16 mouse cellular contexts compared by ENCODE assay signal in the genomic region with DNA sequence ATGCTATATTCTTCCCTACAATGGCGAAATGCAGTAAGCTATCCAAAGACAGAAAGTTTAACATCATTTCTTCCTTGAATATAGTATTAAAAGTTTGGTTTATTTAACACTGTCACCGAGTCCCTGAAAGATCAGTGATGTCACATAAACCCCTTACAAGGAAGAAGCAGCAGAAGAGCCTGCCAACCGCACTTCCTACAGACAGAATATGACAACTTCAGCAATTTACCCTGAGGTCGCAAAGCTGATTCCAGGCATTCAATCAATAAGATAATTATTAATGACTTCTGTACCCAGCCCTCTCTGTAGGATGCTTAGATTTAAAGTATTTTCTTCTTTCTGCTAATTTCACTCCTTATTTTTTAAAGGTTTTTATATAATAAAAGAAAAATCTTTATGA.
"Had no signal": no experiment of that assay in that cellular context is flagged by ENCODE, and none has a peak within 500 bp of the region (broad histone marks: within the 10 kb centered on the region; RNA-seq: fewer than 3 reads in every experiment).

No protein-coding gene starts in this region.

- H3K36me3 ChIP-seq: limb, embryonic 10.5 days; liver, embryonic 15.5 days; midbrain, embryonic 12.5 days; stomach, embryonic 15.5 days had no signal

- H3K4me3 ChIP-seq: left cerebral cortex, adult 2 months; limb, embryonic 10.5 days; liver, embryonic 15.5 days; megakaryocyte, embryonic 14.5 days; midbrain, embryonic 12.5 days; stomach, embryonic 15.5 days had no signal

- H3K27me3 ChIP-seq: liver, embryonic 15.5 days; megakaryocyte, embryonic 14.5 days; midbrain, embryonic 12.5 days; stomach, embryonic 15.5 days had no signal

- H3K27ac ChIP-seq: kidney, postnatal 0 days; left cerebral cortex, adult 2 months; limb, embryonic 10.5 days; liver, embryonic 15.5 days; macrophage; midbrain, embryonic 12.5 days; stomach, embryonic 15.5 days had no signal

- H3K4me1 ChIP-seq: liver, embryonic 15.5 days; stomach, embryonic 15.5 days had no signal

- DNase-seq: kidney, adult 8-10 months; lung, embryonic 14.5 days; lung, postnatal 14 days; retina, postnatal 1 day; right cerebral cortex, postnatal 4 days; spleen, adult 18-20 months; thymus, adult 2 months; thymus, postnatal 25 days had no signal
